Mouse (Mus musculus) megakaryocyte, embryonic 14.5 days (primary cell): ENCODE data around the gene Osbpl11. TPM values are rescaled to one million over a fixed set of nuclear protein-coding genes. Genes with fewer than 3 reads are reported as not detected.
A peak's percentile ranks its signal among the peaks of the same experiment; 100 is the strongest.
"Not testable (repeated sequence)": the region's sequence is repeated elsewhere in the genome, so short reads cannot be mapped to it uniquely, and the experiment has no call there.

Experiments used
- H3K27me3 ChIP-seq: replicated peaks from 2 replicates; pipeline ENCODE3; 2012; ENCODE audit warnings: inconsistent platforms
- H3K36me3 ChIP-seq: replicated peaks from 2 replicates; pipeline ENCODE3; 2012; ENCODE audit warnings: low read length, inconsistent platforms, mixed read lengths
- H3K4me1 ChIP-seq: 2 replicates; pipeline ENCODE4 v1.6.1; 2012; ENCODE audit warnings: inconsistent platforms
- H3K4me3 ChIP-seq: replicated peaks from 2 replicates; pipeline ENCODE3; 2012; ENCODE audit warnings: moderate library complexity, mild to moderate bottlenecking, inconsistent platforms
- H3K9me3 ChIP-seq: 2 replicates; pipeline ENCODE4 v1.6.1; 2012; ENCODE audit warnings: inconsistent platforms
- FLI1 ChIP-seq: IDR thresholded peaks from 2 replicates; pipeline ENCODE4 v1.6.1; 2012; ENCODE audit warnings: low read length, inconsistent platforms, mixed read lengths
- GATA1 ChIP-seq: IDR thresholded peaks from 3 replicates; pipeline ENCODE4 v1.6.1; 2012; ENCODE audit warnings: mixed read lengths, low read length, inconsistent platforms, borderline replicate concordance
- polyA plus RNA-seq: library from polyadenylated mRNA; stranded (reverse); fragments of >175 nt; gene quantifications from 2 replicates; pipeline ENCODE4 v1.2.3, GENCODE M21; 2012; ENCODE audit warnings: low replicate concordance; ENCODE audit not compliant: insufficient read depth

Gene Osbpl11
- polyA plus RNA-seq, 1 experiment, result 1.1 TPM

- no peak overlapping the region for H3K4me3 ChIP-seq
- TF ChIP-seq GATA1 (no peak), FLI1 (no peak)
- H3K4me1 ChIP-seq, result peaks cover 22% of the 10 kb centered on the region
- no peaks in the 10 kb centered on the region for H3K36me3 ChIP-seq
- H3K9me3 ChIP-seq, result peaks cover 16% of the 10 kb centered on the region
- H3K27me3 ChIP-seq, result peaks cover 3% of the 10 kb centered on the region
Measured at GRCm38 (mm10) chr16:33177722-33178121, 7.1 kb upstream of the Osbpl11 start.

GRCm38 (mm10) chr16:33178278-33179074 is 6.4 kb upstream of the Osbpl11 start:
- Histone ChIP-seq H3K36me3 (no peaks in the 10 kb centered on the region), H3K9me3 (peaks cover 16% of the 10 kb centered on the region), H3K4me3 (peak overlapping the region; percentile 59), H3K27me3 (peaks cover 3% of the 10 kb centered on the region), H3K4me1 (peaks cover 22% of the 10 kb centered on the region)
- TF ChIP-seq GATA1, result no peak
- no peak for TF ChIP-seq FLI1

- not testable (repeated sequence) for H3K36me3 ChIP-seq, H3K27me3 ChIP-seq, H3K4me3 ChIP-seq, H3K9me3 ChIP-seq
- peaks cover 22% of the 10 kb centered on the region for H3K4me1 ChIP-seq
Measured at GRCm38 (mm10) chr16:33179222-33179621, 5.6 kb upstream of the Osbpl11 start.

- no peaks in the 10 kb centered on the region for H3K36me3 ChIP-seq
- H3K27me3 ChIP-seq, result peaks cover 3% of the 10 kb centered on the region
Measured at GRCm38 (mm10) chr16:33179911-33180310, 5.0 kb upstream of the Osbpl11 start.

GRCm38 (mm10) chr16:33180793-33181192 is 4.1 kb upstream of the Osbpl11 start:
- H3K9me3 ChIP-seq, result peaks cover 1% of the 10 kb centered on the region
- H3K36me3 ChIP-seq, result no peaks in the 10 kb centered on the region
- no peak for TF ChIP-seq FLI1
- TF ChIP-seq GATA1, result no peak
- H3K27me3 ChIP-seq, result peaks cover 1% of the 10 kb centered on the region
- H3K4me1 ChIP-seq, result peaks cover 23% of the 10 kb centered on the region
- H3K4me3 ChIP-seq, result no peak overlapping the region

More at GRCm38 (mm10) chr16:33179911-33180310, 5.0 kb upstream of the Osbpl11 start:
- TF ChIP-seq FLI1, result no peak
- TF ChIP-seq GATA1, result no peak
- H3K9me3 ChIP-seq, result peaks cover 9% of the 10 kb centered on the region
- no peak overlapping the region for H3K4me3 ChIP-seq
- H3K4me1 ChIP-seq, result peaks cover 24% of the 10 kb centered on the region

GRCm38 (mm10) chr16:33185261-33186046 is 583 bp downstream of the Osbpl11 start:
- Histone ChIP-seq H3K9me3 (no peaks in the 10 kb centered on the region), H3K4me1 (peaks cover 19% of the 10 kb centered on the region), H3K27me3 (no peaks in the 10 kb centered on the region), H3K4me3 (peak overlapping the region; percentile 99), H3K36me3 (peaks cover 4% of the 10 kb centered on the region)
- no peak for TF ChIP-seq GATA1
- TF ChIP-seq FLI1, result no peak

GRCm38 (mm10) chr16:33186134-33186533 is 1.3 kb downstream of the Osbpl11 start:
- Histone ChIP-seq H3K4me3 (peak overlapping the region; percentile 99), H3K27me3 (no peaks in the 10 kb centered on the region), H3K9me3 (no peaks in the 10 kb centered on the region), H3K4me1 (peaks cover 19% of the 10 kb centered on the region), H3K36me3 (peaks cover 4% of the 10 kb centered on the region)
- TF ChIP-seq FLI1 (no peak), GATA1 (no peak)

GRCm38 (mm10) chr16:33188076-33188475 is 3.2 kb downstream of the Osbpl11 start:
- Histone ChIP-seq H3K4me1 (peaks cover 31% of the 10 kb centered on the region), H3K4me3 (no peak overlapping the region), H3K27me3 (no peaks in the 10 kb centered on the region), H3K36me3 (peaks cover 4% of the 10 kb centered on the region), H3K9me3 (no peaks in the 10 kb centered on the region)
- no peak for TF ChIP-seq GATA1
- no peak for TF ChIP-seq FLI1

GRCm38 (mm10) chr16:33191671-33192091 is 6.8 kb downstream of the Osbpl11 start:
- TF ChIP-seq FLI1, result no peak
- no peak for TF ChIP-seq GATA1
- H3K4me3 ChIP-seq, result no peak overlapping the region
- no peaks in the 10 kb centered on the region for H3K27me3 ChIP-seq
- H3K9me3 ChIP-seq, result no peaks in the 10 kb centered on the region
- peaks cover 28% of the 10 kb centered on the region for H3K4me1 ChIP-seq
- H3K36me3 ChIP-seq, result peaks cover 13% of the 10 kb centered on the region

GRCm38 (mm10) chr16:33192280-33192679 is 7.4 kb downstream of the Osbpl11 start:
- H3K27me3 ChIP-seq, result no peaks in the 10 kb centered on the region
- peaks cover 26% of the 10 kb centered on the region for H3K4me1 ChIP-seq
- no peaks in the 10 kb centered on the region for H3K9me3 ChIP-seq
- TF ChIP-seq GATA1 (no peak), FLI1 (no peak)
- no peak overlapping the region for H3K4me3 ChIP-seq
- H3K36me3 ChIP-seq, result peaks cover 13% of the 10 kb centered on the region
